Mouse (Mus musculus) liver, adult 2 months (tissue): Measurements from ENCODE around the gene Foxc2.

Source experiments
- CTCF ChIP-seq: fragments of 200-500 bp; IDR thresholded peaks from 2 replicates; pipeline ENCODE4 v1.5.1; 2011; ENCODE audit warnings: low read depth, low read length, control low read depth
- POLR2A ChIP-seq: fragments of 200-500 bp; IDR thresholded peaks from 2 replicates; pipeline ENCODE4 v1.6.1; 2011; ENCODE audit warnings: low read length, control low read depth; ENCODE audit not compliant: insufficient read depth; ENCODE audit errors: extremely low read depth

DNA sequence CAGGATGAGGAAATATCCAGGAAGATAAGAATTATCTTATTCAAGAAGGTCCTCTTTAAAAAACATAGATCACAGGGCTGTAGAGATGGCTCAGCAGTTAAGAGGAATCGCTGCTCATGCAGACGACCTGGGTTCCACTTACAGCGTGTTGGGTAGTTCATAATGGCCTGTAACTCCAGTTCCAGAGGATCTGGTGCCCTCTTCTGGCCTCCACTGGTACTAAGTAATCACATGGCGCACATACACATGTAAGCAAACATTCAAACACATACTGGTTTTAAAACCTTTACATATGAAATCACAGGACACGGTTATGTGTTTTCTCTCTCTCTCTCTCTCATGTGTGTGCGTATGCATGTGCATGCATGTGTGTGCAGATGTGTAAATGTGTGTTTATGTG is 20.9 kb downstream of the Foxc2 start:
- TF ChIP-seq POLR2A (no peak), CTCF (no peak)
